Mouse (Mus musculus) limb, embryonic 14.5 days (tissue): ENCODE results near the gene Tnr. TPM values are rescaled to one million over a fixed set of nuclear protein-coding genes. Genes with fewer than 3 reads are reported as not detected.
A peak's percentile ranks its signal among the peaks of the same experiment; 100 is the strongest.

Source experiments
- ATAC-seq: fragments of 200-750 bp; cut with Nextera tagmentation; 2 replicates; pipeline ENCODE4 v1.8.0; 2017; ENCODE audit warnings: low read depth, moderate number of reproducible peaks, moderate TSS enrichment; ENCODE audit not compliant: low FRiP score
- DNase-seq: peaks from one replicate; pipeline ENCODE4 v3.0.0-alpha.2; 2015; ENCODE audit warnings: low spot score
- H3K27ac ChIP-seq: fragments of 300-500 bp; sonication (generic); replicated peaks from 2 replicates; pipeline ENCODE4 v1.5.1; 2014; ENCODE audit warnings: low read depth, mild to moderate bottlenecking, low read length, moderate library complexity, mixed read lengths
- H3K27me3 ChIP-seq: fragments of 300-500 bp; sonication (generic); 2 replicates; pipeline ENCODE4 v1.6.1; 2014; ENCODE audit warnings: low read length, mixed read lengths; ENCODE audit not compliant: control insufficient read depth, insufficient read depth
- H3K36me3 ChIP-seq: fragments of 300-500 bp; sonication (generic); 2 replicates; pipeline ENCODE4 v1.6.1; 2014; ENCODE audit warnings: mild to moderate bottlenecking, low read length, moderate library complexity, mixed read lengths; ENCODE audit not compliant: control insufficient read depth, insufficient read depth
- H3K4me1 ChIP-seq: fragments of 300-500 bp; sonication (generic); 2 replicates; pipeline ENCODE4 v1.6.1; 2014; ENCODE audit warnings: antibody characterized with exemption, low read length, mixed read lengths; ENCODE audit not compliant: control insufficient read depth, insufficient read depth
- H3K4me2 ChIP-seq: fragments of 300-500 bp; sonication (generic); replicated peaks from 2 replicates; pipeline ENCODE4 v1.6.1; 2014; ENCODE audit warnings: low read depth, mild to moderate bottlenecking, low read length, moderate library complexity; ENCODE audit not compliant: severe bottlenecking
- H3K4me3 ChIP-seq: fragments of 300-500 bp; sonication (generic); replicated peaks from 2 replicates; pipeline ENCODE4 v1.5.1; 2014; ENCODE audit warnings: low read length
- H3K9ac ChIP-seq: fragments of 300-500 bp; sonication (generic); 2 replicates; pipeline ENCODE4 v1.6.1; 2014; ENCODE audit warnings: mild to moderate bottlenecking, low read depth, low read length, moderate library complexity; ENCODE audit not compliant: severe bottlenecking
- H3K9me3 ChIP-seq: fragments of 300-500 bp; sonication (generic); 2 replicates; pipeline ENCODE4 v1.6.1; 2016; ENCODE audit warnings: low read length; ENCODE audit not compliant: control insufficient read depth
- POLR2A ChIP-seq: fragments of 200-500 bp; IDR thresholded peaks from 2 replicates; pipeline ENCODE4 v1.8.0; 2012; ENCODE audit warnings: inconsistent platforms, mild to moderate bottlenecking, moderate library complexity, borderline replicate concordance; ENCODE audit not compliant: insufficient read depth, insufficient read length; ENCODE audit errors: extremely low read depth
- WGBS: fragments of 180-500 bp; shearing (Covaris S2); extraction: QIAGEN DNeasy Blood & Tissue Kit; methylation state at CpG from one replicate; pipeline ENCODE4 v1.1.7; 2014; 5-methylcytosine and 5-hydroxymethylcytosine counted together
- polyA plus RNA-seq, 2 experiments: library from polyadenylated mRNA; depleted of rRNA in 1 of 2; stranded (reverse) in 1 of 2; unstranded in 1 of 2; fragments of >200 nt; fragmentation: Nextera tagmentation in 1 of 2; extraction: Ambion mirVana in 1 of 2; gene quantifications; 2 replicates each; pipeline versions ENCODE4 v1.2.1 to v1.2.3; 2012 to 2014

Gene Tnr
- polyA plus RNA-seq, 2 experiments: 0.03 to 0.15 TPM

GRCm38 (mm10) chr1:159739478-159739877, 215.9 kb downstream of the Tnr start:
- H3K36me3 ChIP-seq: no peaks in the 10 kb centered on the region
- no peaks in the 10 kb centered on the region for H3K27me3 ChIP-seq
- no peak overlapping the region for H3K4me3 ChIP-seq
- H3K9ac ChIP-seq: no peak overlapping the region
- no peak for ATAC-seq
- no peaks in the 10 kb centered on the region for H3K9me3 ChIP-seq
- no peak overlapping the region for H3K4me2 ChIP-seq
- 56% methylated on average over 3 of the region's 3 CpGs for WGBS
- no peak for TF ChIP-seq POLR2A
- H3K27ac ChIP-seq: no peak overlapping the region
- H3K4me1 ChIP-seq: peaks cover 7% of the 10 kb centered on the region; the same call in 1 of the 2 replicates
- DNase-seq: no peak

DNA sequence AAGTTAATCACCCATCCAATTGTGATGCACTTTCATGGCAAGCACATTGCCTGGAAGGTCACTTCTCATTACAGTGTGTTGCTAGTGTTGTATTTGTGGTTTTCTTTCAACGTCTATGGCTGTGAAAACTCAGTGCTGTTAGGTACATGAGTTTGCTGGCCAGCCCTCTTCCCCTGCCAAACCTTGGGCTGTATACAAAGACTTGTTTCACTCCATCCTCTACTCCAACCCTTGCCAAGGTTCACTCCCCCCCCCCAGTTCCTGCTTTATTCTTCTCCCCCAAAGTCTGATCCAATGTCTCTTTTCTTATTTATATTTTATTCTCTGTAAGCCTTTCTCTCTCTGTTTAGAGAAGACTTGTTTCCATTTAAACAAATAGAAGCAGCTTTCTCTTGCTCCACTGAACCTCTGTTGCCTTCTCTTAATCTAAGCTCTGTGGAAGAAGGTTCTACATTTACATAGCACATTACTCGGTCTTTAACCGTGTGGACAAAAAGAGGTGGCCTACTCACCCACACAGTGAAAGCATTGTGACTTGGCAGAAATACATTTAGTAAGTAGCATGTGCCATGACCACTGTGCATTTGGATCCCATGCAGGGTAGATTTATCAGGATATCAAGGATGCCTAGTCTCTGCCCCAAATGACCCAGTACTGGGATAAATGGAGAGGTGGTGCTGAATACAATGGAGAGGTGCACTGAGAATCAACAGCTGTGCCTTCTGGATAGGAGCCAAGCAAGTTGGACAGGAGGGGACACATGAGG, 217.9 kb downstream of the Tnr start:
- no peak for DNase-seq
- Histone ChIP-seq H3K4me3 (no peak overlapping the region), H3K36me3 (no peaks in the 10 kb centered on the region), H3K9ac (no peak overlapping the region), H3K27me3 (no peaks in the 10 kb centered on the region), H3K9me3 (no peaks in the 10 kb centered on the region), H3K4me1 (peaks cover 11% of the 10 kb centered on the region; the same call in 1 of the 2 replicates), H3K27ac (no peak overlapping the region), H3K4me2 (no peak overlapping the region)
- ATAC-seq: no peak
- 73% methylated on average over 3 of the region's 3 CpGs for WGBS
- no peak for TF ChIP-seq POLR2A

DNA sequence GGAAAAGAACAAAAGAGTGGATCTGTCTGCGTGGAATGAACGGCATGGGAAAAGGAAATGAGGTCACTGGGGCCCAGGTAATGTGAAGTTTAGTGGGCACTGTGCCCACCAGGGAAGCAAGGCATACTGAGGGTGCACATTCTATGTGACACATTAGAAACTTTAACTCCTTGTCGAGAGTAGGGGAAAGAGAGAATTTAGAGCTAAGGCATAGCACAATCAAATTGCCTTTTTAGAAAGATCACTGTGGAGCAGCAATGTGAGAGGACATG, 218.4 kb downstream of the Tnr start:
- Histone ChIP-seq H3K9ac (no peak overlapping the region), H3K9me3 (no peaks in the 10 kb centered on the region), H3K27ac (no peak overlapping the region), H3K27me3 (no peaks in the 10 kb centered on the region), H3K4me1 (peaks cover 11% of the 10 kb centered on the region; the same call in 1 of the 2 replicates), H3K4me2 (no peak overlapping the region), H3K36me3 (no peaks in the 10 kb centered on the region), H3K4me3 (no peak overlapping the region)
- WGBS: 50% methylated on average over 3 of the region's 3 CpGs
- ATAC-seq: no peak
- no peak for TF ChIP-seq POLR2A
- no peak for DNase-seq

GRCm38 (mm10) chr1:159743744-159744253, 220.2 kb downstream of the Tnr start:
- ATAC-seq (no peak), DNase-seq (no peak)
- H3K9me3 ChIP-seq: no peaks in the 10 kb centered on the region
- H3K36me3 ChIP-seq: no peaks in the 10 kb centered on the region
- peaks cover 8% of the 10 kb centered on the region; the same call in 1 of the 2 replicates for H3K4me1 ChIP-seq
- H3K9ac ChIP-seq: no peak overlapping the region
- no peak overlapping the region for H3K27ac ChIP-seq
- no peak for TF ChIP-seq POLR2A
- 86% methylated on average over 2 of the region's 2 CpGs for WGBS
- no peak overlapping the region for H3K4me3 ChIP-seq
- H3K4me2 ChIP-seq: no peak overlapping the region
- no peaks in the 10 kb centered on the region for H3K27me3 ChIP-seq

- no peaks in the 10 kb centered on the region for H3K27me3 ChIP-seq
- no peak for TF ChIP-seq POLR2A
- no peak overlapping the region for H3K4me2 ChIP-seq
- peak; percentile 46 for DNase-seq
- H3K9me3 ChIP-seq: no peaks in the 10 kb centered on the region
- WGBS: 53% methylated on average over 2 of the region's 2 CpGs
- no peak overlapping the region for H3K4me3 ChIP-seq
- ATAC-seq: no peak
- no peak overlapping the region for H3K9ac ChIP-seq
- H3K4me1 ChIP-seq: peaks cover 8% of the 10 kb centered on the region; the same call in 1 of the 2 replicates
- no peaks in the 10 kb centered on the region for H3K36me3 ChIP-seq
- H3K27ac ChIP-seq: no peak overlapping the region
Observed at GRCm38 (mm10) chr1:159745311-159745710, 221.7 kb downstream of the Tnr start.

- ATAC-seq: no peak
- Histone ChIP-seq H3K27ac (no peak overlapping the region), H3K9me3 (no peaks in the 10 kb centered on the region), H3K27me3 (no peaks in the 10 kb centered on the region), H3K4me3 (no peak overlapping the region), H3K4me2 (no peak overlapping the region), H3K4me1 (peaks cover 4% of the 10 kb centered on the region; the same call in 1 of the 2 replicates), H3K36me3 (no peaks in the 10 kb centered on the region), H3K9ac (no peak overlapping the region)
- TF ChIP-seq POLR2A: no peak
- 69% methylated on average over 7 of the region's 7 CpGs for WGBS
- DNase-seq: no peak
Observed at GRCm38 (mm10) chr1:159747969-159748368, 224.4 kb downstream of the Tnr start.
